Mouse (Mus musculus) forebrain, embryonic 11.5 days (tissue): ENCODE measurements around the gene Ncbp3. TPM values are rescaled to one million over a fixed set of nuclear protein-coding genes. Genes with fewer than 3 reads are reported as not detected.

Experiments
- polyA plus RNA-seq: library from polyadenylated mRNA; unstranded; fragments of >200 nt; fragmentation: Nextera tagmentation; extraction: Ambion mirVana; gene quantifications from 2 replicates; pipeline ENCODE4 v1.2.1, GENCODE M21; 2014

Ncbp3 gene
- polyA plus RNA-seq, 1 experiment from 2014 or later, result 13.2 TPM

Other genes starting within 250 kb of the Ncbp3 start
- gene Atp2a3, start 86.6 kb upstream of the Ncbp3 start, polyA plus RNA-seq, result 0.73 and 1.3 TPM in 2 replicates
- gene P2rx1, start 48.7 kb upstream of the Ncbp3 start, polyA plus RNA-seq, result 1.1 and 1.6 TPM in 2 replicates
- 4.7 and 5.2 TPM in 2 replicates for gene Camkk1, start 28.8 kb upstream of the Ncbp3 start, polyA plus RNA-seq
- gene Itgae, start 42.8 kb downstream of the Ncbp3 start, polyA plus RNA-seq, result 0.36 and 0.64 TPM in 2 replicates
- 22.0 and 23.6 TPM in 2 replicates for gene Haspin, start 90.5 kb downstream of the Ncbp3 start, polyA plus RNA-seq
- gene P2rx5, start 112.6 kb downstream of the Ncbp3 start, polyA plus RNA-seq, result 0.12 TPM in 1 of 2 replicates, not detected in the other
- gene Emc6, start 129.3 kb downstream of the Ncbp3 start, polyA plus RNA-seq, result 122 and 135 TPM in 2 replicates
- gene Tax1bp3, start 129.3 kb downstream of the Ncbp3 start, polyA plus RNA-seq, result 157 and 171 TPM in 2 replicates
- 19.7 and 19.8 TPM in 2 replicates for gene Ctns, start 151.3 kb downstream of the Ncbp3 start, polyA plus RNA-seq
- gene Shpk, start 151.7 kb downstream of the Ncbp3 start, polyA plus RNA-seq, result 0.72 and 1.0 TPM in 2 replicates
- not detected in 2 replicates for gene Trpv1, start 186.5 kb downstream of the Ncbp3 start, polyA plus RNA-seq
- gene Trpv3, start 219.6 kb downstream of the Ncbp3 start, polyA plus RNA-seq, result not detected in 2 replicates